Mouse (Mus musculus) hindbrain, embryonic 16.5 days (tissue): ENCODE measurements at regions not wholly inside any gene's neighbourhood (a gene's known extent, or its start where the extent isn't known, plus 50 kb on each side); places are given as distances from the start of the nearest gene placed in this dataset.
A peak's percentile ranks its signal among the peaks of the same experiment; 100 is the strongest.

Experiments used
- ATAC-seq: fragments of 200-750 bp; cut with Nextera tagmentation; 2 replicates; pipeline ENCODE4 v1.8.0; 2017; ENCODE audit warnings: moderate TSS enrichment, moderate library complexity
- H3K27ac ChIP-seq: fragments of 300-500 bp; sonication (generic); 2 replicates; pipeline ENCODE4 v1.5.1; 2014; ENCODE audit warnings: low read depth, mild to moderate bottlenecking, control low read depth, low read length, moderate library complexity
- H3K27me3 ChIP-seq: fragments of 300-500 bp; sonication (generic); replicated peaks from 2 replicates; pipeline ENCODE4 v1.6.1; 2014; ENCODE audit warnings: low read length; ENCODE audit not compliant: control insufficient read depth, insufficient read depth
- H3K36me3 ChIP-seq: fragments of 300-500 bp; sonication (generic); 2 replicates; pipeline ENCODE4 v1.6.1; 2014; ENCODE audit warnings: mild to moderate bottlenecking, low read length, moderate library complexity, mixed read lengths; ENCODE audit not compliant: control insufficient read depth, insufficient read depth
- H3K4me1 ChIP-seq: fragments of 300-500 bp; sonication (generic); 2 replicates; pipeline ENCODE4 v1.6.1; 2014; ENCODE audit warnings: low read depth, low read length; ENCODE audit not compliant: control insufficient read depth, insufficient read depth
- H3K4me2 ChIP-seq: fragments of 300-500 bp; sonication (generic); 2 replicates; pipeline ENCODE4 v1.6.1; 2014; ENCODE audit warnings: mild to moderate bottlenecking, low read length, control low read depth, moderate library complexity
- H3K4me3 ChIP-seq: fragments of 300-500 bp; sonication (generic); 2 replicates; pipeline ENCODE4 v1.5.1; 2014; ENCODE audit warnings: mild to moderate bottlenecking, low read length, control low read depth, moderate library complexity
- H3K9ac ChIP-seq: fragments of 300-500 bp; sonication (generic); 2 replicates; pipeline ENCODE4 v1.6.1; 2014; ENCODE audit warnings: low read depth, mild to moderate bottlenecking, control low read depth, low read length, moderate library complexity
- H3K9me3 ChIP-seq: fragments of 300-500 bp; sonication (generic); 2 replicates; pipeline ENCODE4 v1.6.1; 2014; ENCODE audit warnings: mild to moderate bottlenecking, low read length, moderate library complexity; ENCODE audit not compliant: control insufficient read depth
- WGBS: fragments of 180-500 bp; shearing (Covaris S2); extraction: QIAGEN DNeasy Blood & Tissue Kit; methylation state at CpG from one replicate; pipeline ENCODE4 v1.1.7; 2014; 5-methylcytosine and 5-hydroxymethylcytosine counted together

DNA sequence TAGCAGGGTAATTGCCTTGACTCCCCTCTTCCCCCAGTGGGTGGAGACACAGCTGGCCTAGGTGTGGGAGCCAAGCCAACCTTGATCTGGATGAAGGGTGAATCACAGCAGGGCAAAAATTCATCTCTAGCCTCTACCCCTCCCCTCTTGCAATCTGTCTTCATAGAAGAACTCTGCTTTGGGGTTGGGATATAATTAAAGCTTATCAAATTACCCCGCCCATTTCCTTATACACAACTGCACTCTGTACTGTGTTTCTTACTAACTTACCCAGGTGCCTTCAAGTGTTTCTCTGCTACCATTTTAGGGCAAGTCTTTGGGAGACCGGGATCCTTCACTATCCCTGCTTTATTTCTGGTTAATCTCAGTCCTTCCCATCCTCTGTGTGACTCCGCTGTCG is 138.7 kb upstream of the Plcz1 start:
- Histone ChIP-seq H3K4me1 (no peaks in the 10 kb centered on the region), H3K9ac (no peak overlapping the region), H3K4me3 (no peak overlapping the region), H3K4me2 (no peak overlapping the region), H3K9me3 (no peaks in the 10 kb centered on the region), H3K36me3 (no peaks in the 10 kb centered on the region), H3K27me3 (no peaks in the 10 kb centered on the region), H3K27ac (no peak overlapping the region)
- ATAC-seq, result no peak
- 86% methylated on average over 4 of the region's 4 CpGs for WGBS

DNA sequence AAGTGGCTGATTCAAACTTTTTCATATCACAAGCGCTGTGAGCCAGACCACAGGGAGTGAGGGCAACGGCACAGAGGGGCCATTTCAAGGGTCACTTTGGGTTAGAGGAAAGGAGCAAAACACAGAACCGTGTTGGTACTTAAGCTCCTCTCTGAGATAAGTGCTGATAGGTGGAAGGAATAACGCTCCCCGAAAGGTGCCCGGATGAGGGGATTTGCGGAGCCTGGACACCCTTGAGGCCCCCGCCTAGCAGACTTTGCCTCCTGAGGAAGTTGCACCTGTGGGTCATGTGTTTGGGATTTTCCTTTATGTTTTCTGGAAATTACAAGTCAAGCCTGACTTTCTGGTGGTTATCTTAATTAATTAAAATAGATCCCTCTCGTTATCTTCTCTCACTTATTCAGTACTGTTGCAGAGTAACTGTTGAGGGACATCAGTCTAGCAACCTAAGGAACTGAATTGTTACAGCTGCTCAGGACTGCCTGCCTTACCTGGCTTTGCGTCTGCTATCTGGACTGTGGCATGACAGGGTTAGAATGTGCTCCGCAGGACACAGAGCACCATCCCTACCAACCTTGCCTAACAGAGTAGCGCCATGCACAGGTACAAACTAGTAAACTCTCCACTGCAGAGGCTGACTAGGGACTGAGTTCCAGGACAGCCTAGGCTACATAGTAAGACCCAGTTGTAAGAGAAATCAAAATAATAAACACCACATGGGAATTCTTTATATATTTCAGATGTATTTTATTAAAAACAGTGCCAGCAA is 137.4 kb upstream of the Plcz1 start:
- no peaks in the 10 kb centered on the region for H3K27me3 ChIP-seq
- WGBS, result 87% methylated on average over 12 of the region's 12 CpGs
- H3K4me1 ChIP-seq, result no peaks in the 10 kb centered on the region
- no peak for ATAC-seq
- H3K9ac ChIP-seq, result no peak overlapping the region
- H3K4me3 ChIP-seq, result no peak overlapping the region
- H3K9me3 ChIP-seq, result no peaks in the 10 kb centered on the region; the same call in 1 of the 2 replicates
- no peak overlapping the region for H3K27ac ChIP-seq
- no peak overlapping the region for H3K4me2 ChIP-seq
- no peaks in the 10 kb centered on the region for H3K36me3 ChIP-seq

GRCm38 (mm10) chr6:140172716-140173115 is 131.5 kb upstream of the Plcz1 start:
- WGBS, result 89% methylated on average over 9 of the region's 9 CpGs
- Histone ChIP-seq H3K4me1 (no peaks in the 10 kb centered on the region), H3K27ac (no peak overlapping the region), H3K9me3 (no peaks in the 10 kb centered on the region; the same call in 1 of the 2 replicates), H3K4me2 (no peak overlapping the region), H3K36me3 (no peaks in the 10 kb centered on the region), H3K27me3 (no peaks in the 10 kb centered on the region), H3K9ac (no peak overlapping the region), H3K4me3 (no peak overlapping the region)
- no peak for ATAC-seq

- Histone ChIP-seq H3K4me2 (no peak overlapping the region), H3K36me3 (no peaks in the 10 kb centered on the region), H3K4me1 (no peaks in the 10 kb centered on the region), H3K9me3 (no peaks in the 10 kb centered on the region; the same call in 1 of the 2 replicates), H3K27me3 (no peaks in the 10 kb centered on the region), H3K4me3 (no peak overlapping the region), H3K9ac (no peak overlapping the region), H3K27ac (no peak overlapping the region)
- 97% methylated on average over 3 of the region's 3 CpGs for WGBS
- ATAC-seq, result no peak
Observed at GRCm38 (mm10) chr6:140169836-140170235, 128.6 kb upstream of the Plcz1 start.

DNA sequence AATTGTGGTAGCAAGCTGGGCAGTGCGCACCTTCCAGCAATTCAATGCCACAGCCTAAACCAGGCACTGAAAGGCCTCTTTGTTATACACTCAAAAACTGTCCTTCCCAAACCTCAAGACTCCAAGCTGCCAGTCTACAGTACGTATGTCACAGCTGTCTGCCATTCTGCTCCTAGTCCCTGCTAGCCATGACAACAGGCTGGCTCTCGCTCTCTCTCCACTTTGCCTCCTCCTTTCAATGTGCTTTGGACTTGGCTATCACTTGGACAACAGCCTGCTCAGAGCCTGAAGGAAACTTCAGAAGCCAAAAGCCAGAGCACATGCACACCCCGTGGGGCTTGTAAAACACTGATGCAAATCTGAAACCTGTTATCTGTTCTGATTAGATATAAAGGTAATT is 125.9 kb upstream of the Plcz1 start:
- Histone ChIP-seq H3K9ac (no peak overlapping the region), H3K9me3 (no peaks in the 10 kb centered on the region; the same call in 1 of the 2 replicates), H3K36me3 (no peaks in the 10 kb centered on the region), H3K4me3 (no peak overlapping the region), H3K27me3 (no peaks in the 10 kb centered on the region), H3K4me2 (no peak overlapping the region), H3K27ac (no peak overlapping the region), H3K4me1 (no peaks in the 10 kb centered on the region)
- WGBS, result 64% methylated on average over 4 of the region's 4 CpGs
- peak; percentile 63 for ATAC-seq

GRCm38 (mm10) chr6:140162729-140163128 is 121.5 kb upstream of the Plcz1 start:
- no peaks in the 10 kb centered on the region for H3K4me1 ChIP-seq
- no peak overlapping the region for H3K9ac ChIP-seq
- no peak for ATAC-seq
- H3K36me3 ChIP-seq, result no peaks in the 10 kb centered on the region
- WGBS, result 67% methylated on average over 5 of the region's 5 CpGs
- H3K4me3 ChIP-seq, result no peak overlapping the region
- H3K9me3 ChIP-seq, result no peaks in the 10 kb centered on the region
- H3K27me3 ChIP-seq, result no peaks in the 10 kb centered on the region
- H3K4me2 ChIP-seq, result no peak overlapping the region
- H3K27ac ChIP-seq, result no peak overlapping the region

- H3K4me1 ChIP-seq, result no peaks in the 10 kb centered on the region
- no peaks in the 10 kb centered on the region for H3K27me3 ChIP-seq
- no peak overlapping the region for H3K4me3 ChIP-seq
- no peak overlapping the region for H3K9ac ChIP-seq
- H3K36me3 ChIP-seq, result no peaks in the 10 kb centered on the region
- WGBS, result 79% methylated on average over 4 of the region's 4 CpGs
- ATAC-seq, result no peak
- no peaks in the 10 kb centered on the region for H3K9me3 ChIP-seq
- no peak overlapping the region for H3K4me2 ChIP-seq
- no peak overlapping the region for H3K27ac ChIP-seq
Observed at GRCm38 (mm10) chr6:140161482-140161881, 120.2 kb upstream of the Plcz1 start.

DNA sequence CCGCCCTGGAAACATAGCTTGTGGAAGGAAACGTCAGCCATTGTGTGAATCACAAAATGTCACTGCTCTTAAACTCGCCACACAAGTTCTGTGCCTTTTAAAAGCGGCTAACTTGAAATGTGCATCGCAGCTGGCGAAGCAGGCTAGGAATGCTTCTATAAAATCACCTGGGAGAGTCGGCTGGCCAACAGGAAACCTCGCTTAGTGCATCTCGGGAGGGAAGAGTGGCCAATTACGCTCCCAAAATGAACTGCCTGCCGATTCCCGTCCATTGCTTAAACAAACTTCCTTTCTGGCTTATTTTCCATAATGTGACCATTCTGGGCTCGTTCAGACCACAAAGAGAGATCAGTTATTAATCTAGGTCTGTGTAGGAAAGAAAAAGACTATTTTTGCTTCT is 119.7 kb upstream of the Plcz1 start:
- H3K4me1 ChIP-seq, result no peaks in the 10 kb centered on the region
- H3K27ac ChIP-seq, result no peak overlapping the region
- no peaks in the 10 kb centered on the region for H3K36me3 ChIP-seq
- H3K27me3 ChIP-seq, result no peaks in the 10 kb centered on the region
- WGBS, result 85% methylated on average over 13 of the region's 13 CpGs
- ATAC-seq, result no peak
- H3K4me3 ChIP-seq, result no peak overlapping the region
- no peak overlapping the region for H3K9ac ChIP-seq
- no peaks in the 10 kb centered on the region for H3K9me3 ChIP-seq
- H3K4me2 ChIP-seq, result no peak overlapping the region

- 68% methylated on average over 13 of the region's 13 CpGs for WGBS
- no peak for ATAC-seq
- H3K27me3 ChIP-seq, result no peaks in the 10 kb centered on the region
- no peak overlapping the region for H3K4me2 ChIP-seq
- no peaks in the 10 kb centered on the region for H3K36me3 ChIP-seq
- no peak overlapping the region for H3K9ac ChIP-seq
- H3K9me3 ChIP-seq, result no peaks in the 10 kb centered on the region
- no peaks in the 10 kb centered on the region for H3K4me1 ChIP-seq
- no peak overlapping the region for H3K4me3 ChIP-seq
- H3K27ac ChIP-seq, result no peak overlapping the region
Observed at GRCm38 (mm10) chr6:140158986-140159385, 117.7 kb upstream of the Plcz1 start.
